Mouse (Mus musculus) olfactory bulb, adult 2 months (tissue): ENCODE results near the gene Klf13. TPM values are rescaled to one million over a fixed set of nuclear protein-coding genes. Genes with fewer than 3 reads are reported as not detected.

Experiments used
- H3K27ac ChIP-seq: fragments of 200-500 bp; 2 replicates; pipeline ENCODE4 v1.5.1; 2012; ENCODE audit warnings: low read depth, low read length; ENCODE audit not compliant: insufficient read depth
- H3K4me1 ChIP-seq: fragments of 200-500 bp; 2 replicates; pipeline ENCODE4 v1.6.1; 2012; ENCODE audit warnings: low read length; ENCODE audit not compliant: control insufficient read depth, insufficient read depth
- H3K4me3 ChIP-seq: fragments of 200-500 bp; 2 replicates; pipeline ENCODE4 v1.5.1; 2012; ENCODE audit warnings: mild to moderate bottlenecking, low read depth, low read length, moderate library complexity; ENCODE audit not compliant: insufficient read depth
- CTCF ChIP-seq: fragments of 200-500 bp; IDR thresholded peaks from 2 replicates; pipeline ENCODE4 v1.5.1; 2012; ENCODE audit warnings: low read depth, mild to moderate bottlenecking, low read length, moderate library complexity; ENCODE audit not compliant: insufficient read depth
- POLR2A ChIP-seq: fragments of 200-500 bp; IDR thresholded peaks from 2 replicates; pipeline ENCODE4 v1.6.1; 2012; ENCODE audit warnings: mild to moderate bottlenecking, low read depth, low read length, moderate library complexity; ENCODE audit not compliant: insufficient read depth
- WGBS: fragments of 180-500 bp; shearing (Covaris S2); methylation state at CpG from one replicate; pipeline ENCODE4 v1.1.7; 2018; 5-methylcytosine and 5-hydroxymethylcytosine counted together
- polyA plus RNA-seq: library from polyadenylated mRNA; stranded (reverse); fragments of >200 nt; gene quantifications from 2 replicates; pipeline ENCODE4 v1.2.4, GENCODE M21; 2012; ENCODE audit warnings: low replicate concordance; ENCODE audit not compliant: missing spikeins, insufficient read depth, insufficient read length

Gene Klf13
- polyA plus RNA-seq, 1 experiment, result 47.4 TPM

GRCm38 (mm10) chr7:63939397-63939951 is 759 bp upstream of the Klf13 start:
- 1% methylated on average over 39 of the region's 39 CpGs for WGBS
- no peak for TF ChIP-seq POLR2A
- no peak for TF ChIP-seq CTCF
- peak overlapping the region; percentile 71 for H3K4me3 ChIP-seq
- H3K4me1 ChIP-seq, result peaks cover 17% of the 10 kb centered on the region
- peak overlapping the region; percentile 96 for H3K27ac ChIP-seq

- Histone ChIP-seq H3K4me3 (peak overlapping the region; percentile 91), H3K27ac (peak overlapping the region; percentile 93), H3K4me1 (peaks cover 19% of the 10 kb centered on the region)
- whole genome bisulfite sequencing, result 1% methylated on average over 121 of the region's 121 CpGs
- no peak for TF ChIP-seq POLR2A
- no peak for TF ChIP-seq CTCF
These were observed 425 bp downstream of the Klf13 start for GRCm38 (mm10) chr7:63938066-63938913.

GRCm38 (mm10) chr7:63937236-63938065 is 1.3 kb downstream of the Klf13 start:
- Histone ChIP-seq H3K4me1 (peaks cover 19% of the 10 kb centered on the region), H3K4me3 (peak overlapping the region; percentile 91), H3K27ac (peak overlapping the region; percentile 93)
- peak; percentile 8; the same call in 1 of the 2 replicates for TF ChIP-seq POLR2A
- no peak for TF ChIP-seq CTCF
- under 1% methylated on average over 84 of the region's 88 CpGs for WGBS

GRCm38 (mm10) chr7:63936986-63937235 is 1.8 kb downstream of the Klf13 start:
- under 1% methylated on average over 11 of the region's 11 CpGs for WGBS
- Histone ChIP-seq H3K4me1 (peaks cover 19% of the 10 kb centered on the region), H3K4me3 (peak overlapping the region; percentile 91), H3K27ac (peak overlapping the region; percentile 40)
- TF ChIP-seq CTCF (no peak), POLR2A (no peak)

- H3K4me1 ChIP-seq, result peaks cover 21% of the 10 kb centered on the region
- WGBS, result 1% methylated on average over 34 of the region's 34 CpGs
These were observed 2.3 kb downstream of the Klf13 start for GRCm38 (mm10) chr7:63936188-63936985.

DNA sequence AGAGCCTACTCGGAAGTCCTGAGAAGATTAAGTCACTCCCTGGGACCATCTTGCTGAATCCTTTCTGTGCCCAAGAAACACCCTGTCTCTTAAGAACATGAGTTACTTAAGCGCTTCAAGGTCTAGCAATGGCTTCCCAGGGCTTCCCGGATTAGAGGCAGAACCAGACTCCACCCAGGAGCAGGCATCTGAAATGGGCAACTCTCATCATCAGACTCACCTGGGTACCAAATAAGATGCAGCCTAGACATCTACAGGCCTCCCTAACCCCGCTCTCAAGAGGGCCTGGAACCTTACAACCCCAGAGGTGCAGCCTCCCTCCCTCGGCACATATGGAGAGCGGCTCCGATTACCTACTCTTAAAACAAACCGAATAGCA is 2.9 kb downstream of the Klf13 start:
- peak overlapping the region; percentile 73 for H3K27ac ChIP-seq
- 17% methylated on average over 8 of the region's 8 CpGs for WGBS
- TF ChIP-seq POLR2A, result no peak
- no peak for TF ChIP-seq CTCF
- H3K4me3 ChIP-seq, result peak overlapping the region; percentile 91
- peaks cover 21% of the 10 kb centered on the region for H3K4me1 ChIP-seq

More at GRCm38 (mm10) chr7:63936188-63936985, 2.3 kb downstream of the Klf13 start:
- TF ChIP-seq CTCF, result no peak
- no peak for TF ChIP-seq POLR2A
- Histone ChIP-seq H3K27ac (peak overlapping the region; percentile 73), H3K4me3 (peak overlapping the region; percentile 91)

DNA sequence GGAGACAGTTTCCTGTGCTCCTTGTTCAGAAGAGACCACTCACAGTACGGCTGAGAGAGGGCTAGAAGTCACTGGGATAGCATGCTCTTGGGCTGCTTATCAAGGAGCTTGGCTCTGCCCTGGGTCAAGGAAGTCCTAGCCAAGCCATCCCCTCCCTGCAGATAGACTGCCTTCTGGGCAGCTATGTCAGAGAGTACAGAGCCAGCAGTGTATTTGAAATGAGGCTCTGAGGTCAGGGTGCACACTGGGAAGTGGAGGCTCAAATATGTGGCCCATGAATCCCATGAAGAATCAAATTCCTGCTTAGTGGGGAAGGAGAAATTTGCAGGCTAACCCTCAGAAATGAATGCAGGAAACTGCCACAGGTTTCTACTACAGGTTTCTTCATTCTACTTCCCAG is 4.2 kb downstream of the Klf13 start:
- WGBS, result 41% methylated on average over 1 of the region's 1 CpGs
- Histone ChIP-seq H3K4me3 (0 out of 2 replicates have a peak overlapping the region, but pooled peaks have one; percentile 4), H3K4me1 (peaks cover 16% of the 10 kb centered on the region), H3K27ac (peak overlapping the region; percentile 73)
- TF ChIP-seq POLR2A (no peak), CTCF (no peak)

- Histone ChIP-seq H3K4me3 (no peak overlapping the region), H3K27ac (0 out of 2 replicates have a peak overlapping the region, but pooled peaks have one; percentile 38), H3K4me1 (peaks cover 14% of the 10 kb centered on the region; the same call in 1 of the 2 replicates)
- TF ChIP-seq CTCF (no peak), POLR2A (no peak)
- WGBS, result 56% methylated on average over 6 of the region's 6 CpGs
These were observed 4.8 kb downstream of the Klf13 start for GRCm38 (mm10) chr7:63933905-63934304.
